Comparison of ENCODE assay signal across 8 mouse cellular contexts in the genomic region with DNA sequence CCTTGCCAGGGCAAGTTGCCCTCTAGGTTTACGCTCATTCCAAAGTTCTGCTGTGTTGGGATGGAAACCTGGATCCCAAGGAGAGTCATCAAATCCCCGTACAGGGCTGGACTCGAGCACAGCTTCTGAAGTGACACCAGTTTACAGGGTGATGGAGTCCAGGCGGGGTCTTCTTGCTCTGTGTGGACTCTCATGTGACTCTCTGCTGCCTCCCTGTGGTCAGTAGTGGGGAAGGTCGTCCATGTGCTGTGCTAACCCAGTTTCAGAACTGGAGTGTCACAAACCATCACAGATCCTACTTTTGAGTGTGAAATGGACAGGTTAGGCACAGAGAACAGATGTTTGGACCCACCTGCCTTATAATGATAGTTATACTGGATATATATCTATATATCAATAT. TPM values are rescaled to one million over a fixed set of nuclear protein-coding genes. Genes with fewer than 3 reads are reported as not detected.
DNase-seq lines count a peak whose midpoint lies in the region; ATAC-seq and TF ChIP-seq lines count a peak whose summit lies in the region.

No protein-coding gene starts in this region.

- peak; percentile 71 for DNase-seq in 416B (ENCODE audit: low read depth)
- DNase-seq in adrenal gland, postnatal 10 days: peak; percentile 77
- peak; percentile 65 for DNase-seq in embryo, embryonic 11.5 days (ENCODE audit: low read depth, low spot score)
- peak; percentile 55 to 66 for DNase-seq in heart, adult 2 months
- DNase-seq in kidney, adult 8-10 months: peak; percentile 47 to 74
- peak; percentile 88 for DNase-seq in limb, embryonic 11.5 days (ENCODE audit: low spot score)
- DNase-seq in naive thymus-derived CD4-positive, alpha-beta T cell, adult 2 months (ENCODE audit: low read depth): peak; percentile 75
- peak; percentile 62 for DNase-seq in splenic B cell, adult 2 months (ENCODE audit: low read depth, low spot score)

- peak; percentile 44; the same call in 1 of the 2 replicates for TF ChIP-seq EP300 in heart, adult 2 months (IDR thresholded peaks at IDR 0.05; ENCODE audit: insufficient read depth, low read depth, low read length)

- peak; percentile 82 for TF ChIP-seq CTCF in heart, adult 2 months (IDR thresholded peaks at IDR 0.05)

- H3K4me3 ChIP-seq in heart, adult 2 months: no peak overlapping the region
- H3K4me3 ChIP-seq in limb, embryonic 11.5 days (ENCODE audit: low read depth, low read length): no peak overlapping the region

- intact Hi-C loops in heart, adult 2 months (cut with DNase I): loop anchor here (1.0 kb wide), 1 partner anchor 317 kb away; no protein-coding TSS in a partner anchor

- no peak overlapping the region for H3K9ac ChIP-seq in heart, adult 2 months (ENCODE audit: low read depth, low read length)
- H3K9ac ChIP-seq in limb, embryonic 11.5 days (ENCODE audit: low read length): no peak overlapping the region

- H3K36me3 ChIP-seq in heart, adult 2 months (ENCODE audit: control insufficient read depth, insufficient read depth, low read length): no peaks in the 10 kb centered on the region
- H3K36me3 ChIP-seq in limb, embryonic 11.5 days (ENCODE audit: control insufficient read depth, insufficient read depth, low read length): no peaks in the 10 kb centered on the region
- no peaks in the 10 kb centered on the region for H3K36me3 ChIP-seq in splenic B cell, adult 2 months (ENCODE audit: control insufficient read depth, insufficient read depth, low read length, poor library complexity, severe bottlenecking)

- no peak overlapping the region for H3K27ac ChIP-seq in heart, adult 2 months
- no peak overlapping the region for H3K27ac ChIP-seq in limb, embryonic 11.5 days (replicated peaks; ENCODE audit: low read depth, low read length)

- H3K4me1 ChIP-seq in heart, adult 2 months (ENCODE audit: control insufficient read depth, insufficient read depth, low read length): no peaks in the 10 kb centered on the region
- no peaks in the 10 kb centered on the region for H3K4me1 ChIP-seq in limb, embryonic 11.5 days (ENCODE audit: control insufficient read depth, insufficient read depth, low read length)

- H3K27me3 ChIP-seq in heart, adult 2 months (ENCODE audit: control insufficient read depth, insufficient read depth, low read length): no peaks in the 10 kb centered on the region
- H3K27me3 ChIP-seq in limb, embryonic 11.5 days (ENCODE audit: control insufficient read depth, insufficient read depth, low read length): no peaks in the 10 kb centered on the region
- no peaks in the 10 kb centered on the region for H3K27me3 ChIP-seq in splenic B cell, adult 2 months (ENCODE audit: control insufficient read depth, insufficient read depth, low read length, poor library complexity, severe bottlenecking)

- H3K9me3 ChIP-seq in limb, embryonic 11.5 days (ENCODE audit: control insufficient read depth, low read length): no peaks in the 10 kb centered on the region

- H3K4me2 ChIP-seq in limb, embryonic 11.5 days (ENCODE audit: low read depth, severe bottlenecking): no peak overlapping the region

- no peaks in the 10 kb centered on the region for H3K79me2 ChIP-seq in heart, adult 2 months (replicated peaks; ENCODE audit: control insufficient read depth, insufficient read depth, low read length)

- ATAC-seq in limb, embryonic 11.5 days (ENCODE audit: insufficient number of reproducible peaks, low FRiP score, low TSS enrichment, low read depth): 0 out of 2 replicates have a peak, but pooled peaks have one; percentile 47

- TF ChIP-seq POLR2A in heart, adult 2 months (IDR thresholded peaks at IDR 0.05; ENCODE audit: insufficient read depth, low read depth, low read length): no peak

- WGBS in heart, adult 2 months: 20% methylated on average over 5 of the region's 5 CpGs
- WGBS in limb, embryonic 11.5 days: 25% methylated on average over 5 of the region's 5 CpGs

RNA-seq across cellular contexts. Expression of gene Cckar, which starts 35.2 kb away (rescaled TPM):
- under 1 TPM; 0.39 to 0.69 TPM for total RNA-seq in adrenal gland, postnatal 10 days (2021)
- not detected for total RNA-seq in heart, adult 2 months (2021)
- polyA plus RNA-seq in heart, adult 2 months (2012; rRNA removed): 0.90 TPM in 1 of 2 replicates, not detected in the other
- polyA plus RNA-seq in limb, embryonic 11.5 days (2014; fragmentation: Nextera tagmentation; extraction: Ambion mirVana): 0.07 TPM in 1 of 2 replicates, not detected in the other
